Mouse (Mus musculus) forebrain, postnatal 0 days (tissue): ENCODE measurements around the gene Osgep. TPM values are rescaled to one million over a fixed set of nuclear protein-coding genes. Genes with fewer than 3 reads are reported as not detected.
"Not testable (repeated sequence)": the region's sequence is repeated elsewhere in the genome, so short reads cannot be mapped to it uniquely, and the experiment has no call there.

ENCODE experiments used
- ATAC-seq: fragments of 200-750 bp; cut with Nextera tagmentation; 2 replicates; pipeline ENCODE4 v1.8.0; 2017; ENCODE audit warnings: mild to moderate bottlenecking, moderate library complexity
- DNase-seq: peaks from one replicate; pipeline ENCODE4 v3.0.0-alpha.2; 2015
- H3K27ac ChIP-seq: fragments of 300-500 bp; sonication (generic); 2 replicates; pipeline ENCODE4 v1.5.1; 2014; ENCODE audit warnings: low read depth, mild to moderate bottlenecking, antibody characterized with exemption, low read length, moderate library complexity, mixed read lengths
- H3K27me3 ChIP-seq: fragments of 300-500 bp; sonication (generic); 2 replicates; pipeline ENCODE4 v1.6.1; 2014; ENCODE audit warnings: mild to moderate bottlenecking, low read length, mixed read lengths; ENCODE audit not compliant: insufficient read depth
- H3K36me3 ChIP-seq: fragments of 300-500 bp; sonication (generic); 2 replicates; pipeline ENCODE4 v1.6.1; 2014; ENCODE audit warnings: mild to moderate bottlenecking, moderate library complexity; ENCODE audit not compliant: insufficient read depth
- H3K4me1 ChIP-seq: fragments of 300-500 bp; sonication (generic); 2 replicates; pipeline ENCODE4 v1.6.1; 2014; ENCODE audit warnings: antibody characterized with exemption; ENCODE audit not compliant: insufficient read depth
- H3K4me2 ChIP-seq: fragments of 300-500 bp; sonication (generic); 2 replicates; pipeline ENCODE4 v1.6.1; 2014; ENCODE audit warnings: low read depth, mild to moderate bottlenecking, moderate library complexity
- H3K4me3 ChIP-seq: fragments of 300-500 bp; sonication (generic); 2 replicates; pipeline ENCODE4 v1.5.1; 2014; ENCODE audit warnings: low read depth, low read length, mixed read lengths
- H3K9ac ChIP-seq: fragments of 300-500 bp; sonication (generic); 2 replicates; pipeline ENCODE4 v1.6.1; 2014; ENCODE audit warnings: mild to moderate bottlenecking
- H3K9me3 ChIP-seq: fragments of 300-500 bp; sonication (generic); 2 replicates; pipeline ENCODE4 v1.6.1; 2016; ENCODE audit warnings: low read length
- CTCF ChIP-seq: sonication (generic); IDR thresholded peaks from 2 replicates; pipeline ENCODE4 v1.5.1; 2016; ENCODE audit warnings: antibody characterized with exemption, control low read depth, low read depth
- WGBS: fragments of 180-500 bp; shearing (Covaris S2); extraction: QIAGEN DNeasy Blood & Tissue Kit; methylation state at CpG from one replicate; pipeline ENCODE4 v1.1.7; 2014; 5-methylcytosine and 5-hydroxymethylcytosine counted together
- polyA plus RNA-seq: library from polyadenylated mRNA; unstranded; fragments of >200 nt; fragmentation: Nextera tagmentation; extraction: Ambion mirVana; gene quantifications from 2 replicates; pipeline ENCODE4 v1.2.1, GENCODE M21; 2015
- total RNA-seq: library from RNA; depleted of rRNA; stranded (reverse); fragments of >200 nt; gene quantifications from 2 replicates; pipeline ENCODE4 v1.2.3, GENCODE M21; 2014; rRNA removed

Gene Osgep
- total and polyA plus RNA-seq, 2 experiments from 2014 or later, result 75.2 to 79.1 TPM

DNA sequence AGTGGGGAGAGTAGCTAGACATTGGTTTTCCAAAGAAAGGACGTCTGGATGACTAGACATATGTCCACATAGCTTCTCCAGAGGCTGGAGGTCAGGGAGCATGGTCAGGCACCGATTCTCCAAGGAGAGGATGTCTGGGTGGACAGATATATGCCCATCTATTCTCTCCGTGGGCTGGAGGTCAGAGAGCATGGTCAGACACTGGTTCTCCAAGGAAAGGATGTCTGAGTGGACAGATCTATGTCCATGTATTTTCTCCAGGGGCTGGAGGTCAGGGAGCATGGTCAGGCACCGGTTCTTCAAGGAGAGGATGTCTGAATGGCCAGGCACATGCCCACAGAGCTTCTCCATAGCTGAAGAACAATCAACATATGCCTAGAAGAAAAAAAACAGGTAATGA, 56.5 kb downstream of the Osgep start:
- no peak for TF ChIP-seq CTCF
- Histone ChIP-seq H3K36me3 (no peaks in the 10 kb centered on the region), H3K27me3 (no peaks in the 10 kb centered on the region), H3K4me3 (no peak overlapping the region), H3K4me2 (no peak overlapping the region), H3K9ac (no peak overlapping the region), H3K4me1 (0 out of 2 replicates have a peak, but pooled peaks cover 5% of the 10 kb centered on the region), H3K9me3 (no peaks in the 10 kb centered on the region), H3K27ac (no peak overlapping the region)
- no peak for DNase-seq
- 80% methylated on average over 4 of the region's 4 CpGs for WGBS
- no peak for ATAC-seq

DNA sequence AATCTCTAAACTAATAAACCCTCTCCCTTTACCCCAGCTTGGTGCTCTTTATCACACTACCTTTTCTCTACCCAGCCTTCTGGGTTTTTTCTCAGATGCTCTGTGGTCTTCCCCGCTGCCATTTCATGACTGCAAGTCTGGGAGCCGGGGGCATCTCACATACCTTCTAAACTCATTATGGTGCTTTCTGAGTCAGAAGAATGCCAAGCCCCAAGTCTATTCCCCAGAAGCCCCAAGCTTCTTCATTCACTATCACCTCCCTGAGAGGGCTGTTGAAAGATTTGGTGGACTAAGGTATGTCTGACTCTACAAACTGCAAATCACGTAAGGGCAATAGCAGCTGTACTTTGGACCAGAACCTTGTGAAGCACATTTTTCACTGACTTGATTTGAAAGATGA, 57.7 kb downstream of the Osgep start:
- Histone ChIP-seq H3K36me3 (no peaks in the 10 kb centered on the region), H3K4me1 (0 out of 2 replicates have a peak, but pooled peaks cover 5% of the 10 kb centered on the region), H3K27ac (no peak overlapping the region), H3K27me3 (no peaks in the 10 kb centered on the region), H3K4me3 (no peak overlapping the region), H3K9ac (no peak overlapping the region), H3K4me2 (no peak overlapping the region), H3K9me3 (no peaks in the 10 kb centered on the region)
- WGBS, result 96% methylated on average over 3 of the region's 3 CpGs
- DNase-seq, result no peak
- TF ChIP-seq CTCF, result no peak
- no peak for ATAC-seq

DNA sequence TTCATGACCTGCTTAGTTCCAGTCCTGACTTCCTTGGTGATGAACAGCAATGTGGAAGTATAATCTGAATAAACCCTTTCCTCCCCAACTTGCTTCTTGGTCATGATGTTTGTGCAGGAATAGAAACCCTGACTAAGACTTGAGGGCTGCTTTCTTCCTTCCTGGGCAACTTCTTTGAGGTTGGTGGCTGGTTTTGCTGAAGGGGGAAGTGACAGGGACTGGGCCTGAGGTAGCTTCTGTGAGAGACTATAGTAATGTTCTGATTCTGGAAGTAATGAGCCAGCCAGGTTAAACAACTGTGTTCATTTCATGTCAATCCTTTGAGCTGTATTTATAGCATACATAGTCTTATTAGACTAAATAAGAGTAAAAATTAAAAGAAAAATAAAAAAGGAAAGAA, 59.7 kb downstream of the Osgep start:
- not testable (repeated sequence) for H3K9ac ChIP-seq, H3K27me3 ChIP-seq, H3K4me3 ChIP-seq, DNase-seq, ATAC-seq, H3K36me3 ChIP-seq, H3K27ac ChIP-seq, H3K4me2 ChIP-seq, H3K4me1 ChIP-seq, H3K9me3 ChIP-seq

DNA sequence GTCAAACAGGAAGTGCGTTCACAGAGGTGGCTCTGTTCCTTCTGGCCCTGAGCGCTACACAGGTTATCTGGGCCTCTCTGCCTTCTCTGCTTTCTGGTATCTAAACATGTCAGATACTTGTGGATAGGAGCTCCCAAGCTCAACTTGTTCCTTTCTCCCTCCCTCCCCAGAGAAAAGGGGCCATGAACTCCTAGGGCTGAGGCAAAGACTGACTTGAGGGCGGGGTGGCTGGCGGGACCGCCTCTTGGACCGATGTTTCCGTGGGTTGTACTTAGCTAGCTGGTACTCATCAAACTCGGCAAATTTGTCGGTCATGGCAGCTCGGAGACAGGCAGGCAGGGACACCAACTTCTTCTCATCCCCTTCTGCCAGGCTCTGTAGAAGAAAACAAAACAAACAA, 62.1 kb downstream of the Osgep start:
- H3K4me3 ChIP-seq, result no peak overlapping the region
- no peaks in the 10 kb centered on the region for H3K27me3 ChIP-seq
- H3K9me3 ChIP-seq, result no peaks in the 10 kb centered on the region
- no peak overlapping the region for H3K9ac ChIP-seq
- WGBS, result 92% methylated on average over 10 of the region's 10 CpGs
- ATAC-seq, result no peak
- no peak overlapping the region for H3K27ac ChIP-seq
- no peak overlapping the region for H3K4me2 ChIP-seq
- TF ChIP-seq CTCF, result no peak
- no peaks in the 10 kb centered on the region for H3K4me1 ChIP-seq
- DNase-seq, result no peak
- no peaks in the 10 kb centered on the region for H3K36me3 ChIP-seq

Other genes with a start within 250 kb of the Osgep start
- not detected in 2 replicates for gene Olfr747, start 231.7 kb downstream of the Osgep start, total RNA-seq
- not detected in 2 replicates for gene Olfr747, start 231.7 kb downstream of the Osgep start, polyA plus RNA-seq
- not detected in 2 replicates for gene Olfr748, start 217.5 kb downstream of the Osgep start, total RNA-seq
- not detected in 2 replicates for gene Olfr748, start 217.5 kb downstream of the Osgep start, polyA plus RNA-seq
- not detected in 2 replicates for gene Olfr749, start 179.8 kb downstream of the Osgep start, total RNA-seq
- not detected in 2 replicates for gene Olfr749, start 179.8 kb downstream of the Osgep start, polyA plus RNA-seq
- 101 and 114 TPM in 2 replicates for gene Ttc5, start 139.4 kb downstream of the Osgep start, total RNA-seq
- 92.8 and 100 TPM in 2 replicates for gene Ttc5, start 139.4 kb downstream of the Osgep start, polyA plus RNA-seq
- 0.19 TPM in 1 of 2 replicates, not detected in the other for gene Ccnb1ip1, start 117.2 kb downstream of the Osgep start, total RNA-seq
- 0.09 TPM in 1 of 2 replicates, not detected in the other for gene Ccnb1ip1, start 117.2 kb downstream of the Osgep start, polyA plus RNA-seq
- 33.2 and 35.7 TPM in 2 replicates for gene Parp2, start 117.1 kb downstream of the Osgep start, total RNA-seq
- gene Parp2, start 117.1 kb downstream of the Osgep start, polyA plus RNA-seq, result 30.3 and 34.4 TPM in 2 replicates
- gene Tep1, start 54.3 kb downstream of the Osgep start, total RNA-seq, result 2.4 and 2.5 TPM in 2 replicates
- gene Tep1, start 54.3 kb downstream of the Osgep start, polyA plus RNA-seq, result 1.1 and 1.2 TPM in 2 replicates
- 1.1 and 2.8 TPM in 2 replicates for gene Klhl33, start 27.4 kb downstream of the Osgep start, total RNA-seq
- gene Klhl33, start 27.4 kb downstream of the Osgep start, polyA plus RNA-seq, result 0.70 and 0.80 TPM in 2 replicates
- 134 and 150 TPM in 2 replicates for gene Apex1, start 75 bp upstream of the Osgep start, total RNA-seq
- gene Apex1, start 75 bp upstream of the Osgep start, polyA plus RNA-seq, result 193 and 233 TPM in 2 replicates
- 54.8 and 61.9 TPM in 2 replicates for gene Pip4p1, start 6.0 kb upstream of the Osgep start, total RNA-seq
- gene Pip4p1, start 6.0 kb upstream of the Osgep start, polyA plus RNA-seq, result 97.2 and 103 TPM in 2 replicates
- gene Pnp, start 6.2 kb upstream of the Osgep start, total RNA-seq, result 16.7 and 20.0 TPM in 2 replicates
- gene Pnp, start 6.2 kb upstream of the Osgep start, polyA plus RNA-seq, result 11.3 and 13.1 TPM in 2 replicates
- gene Gm49342, start 19.6 kb upstream of the Osgep start, total RNA-seq, result 13.1 and 19.0 TPM in 2 replicates
- not detected in 2 replicates for gene Gm49342, start 19.6 kb upstream of the Osgep start, polyA plus RNA-seq
- 1.00 and 1.7 TPM in 2 replicates for gene Pnp2, start 31.1 kb upstream of the Osgep start, total RNA-seq
- gene Pnp2, start 31.1 kb upstream of the Osgep start, polyA plus RNA-seq, result 0.78 and 1.6 TPM in 2 replicates
- gene Rnase10, start 82.9 kb upstream of the Osgep start, total RNA-seq, result not detected in 2 replicates
- gene Rnase10, start 82.9 kb upstream of the Osgep start, polyA plus RNA-seq, result not detected in 2 replicates
- gene Rnase9, start 117.0 kb upstream of the Osgep start, total RNA-seq, result not detected in 2 replicates
- gene Rnase9, start 117.0 kb upstream of the Osgep start, polyA plus RNA-seq, result not detected in 2 replicates
- not detected in 2 replicates for gene Rnase11, start 125.3 kb upstream of the Osgep start, total RNA-seq
- gene Rnase11, start 125.3 kb upstream of the Osgep start, polyA plus RNA-seq, result not detected in 2 replicates
- not detected in 2 replicates for gene Rnase12, start 132.8 kb upstream of the Osgep start, total RNA-seq
- 0.38 TPM in 1 of 2 replicates, not detected in the other for gene Rnase12, start 132.8 kb upstream of the Osgep start, polyA plus RNA-seq
- not detected in 2 replicates for gene Olfr750, start 149.5 kb upstream of the Osgep start, total RNA-seq
- gene Olfr750, start 149.5 kb upstream of the Osgep start, polyA plus RNA-seq, result 0.08 TPM in 1 of 2 replicates, not detected in the other
- 23.2 and 27.7 TPM in 2 replicates for gene Rnase4, start 166.2 kb upstream of the Osgep start, total RNA-seq
- 15.8 and 16.3 TPM in 2 replicates for gene Rnase4, start 166.2 kb upstream of the Osgep start, polyA plus RNA-seq
- gene Ang, start 166.3 kb upstream of the Osgep start, total RNA-seq, result 0.62 and 4.9 TPM in 2 replicates
- 2.8 and 4.0 TPM in 2 replicates for gene Ang, start 166.3 kb upstream of the Osgep start, polyA plus RNA-seq
- gene Eddm3b, start 189.5 kb upstream of the Osgep start, total RNA-seq, result 0.15 TPM in 1 of 2 replicates, not detected in the other
- 0.22 TPM in 1 of 2 replicates, not detected in the other for gene Eddm3b, start 189.5 kb upstream of the Osgep start, polyA plus RNA-seq
- gene Rnase6, start 199.0 kb upstream of the Osgep start, total RNA-seq, result 0.77 and 2.7 TPM in 2 replicates
- 1.3 and 1.4 TPM in 2 replicates for gene Rnase6, start 199.0 kb upstream of the Osgep start, polyA plus RNA-seq
- gene Rnase1, start 221.9 kb upstream of the Osgep start, total RNA-seq, result not detected in 2 replicates
- 0.21 TPM in 1 of 2 replicates, not detected in the other for gene Rnase1, start 221.9 kb upstream of the Osgep start, polyA plus RNA-seq
- gene Rnase2b, start 237.4 kb upstream of the Osgep start, total RNA-seq, result not detected in 2 replicates
- gene Rnase2b, start 237.4 kb upstream of the Osgep start, polyA plus RNA-seq, result not detected in 2 replicates